21 mouse cellular contexts compared by ENCODE assay signal in genomic region chr9:99009069-99009897, GRCm38 (mm10). TPM values are rescaled to one million over a fixed set of nuclear protein-coding genes. Genes with fewer than 3 reads are reported as not detected.
A peak's percentile ranks its signal among the peaks of the same experiment; 100 is the strongest.
DNase-seq lines count a peak whose midpoint lies in the region; TF ChIP-seq lines count a peak whose summit lies in the region.
"Had no signal": no experiment of that assay in that cellular context is flagged by ENCODE, and none has a peak within 500 bp of the region (broad histone marks: within the 10 kb centered on the region; RNA-seq: fewer than 3 reads in every experiment).

No protein-coding gene starts in this region.

- H3K36me3 ChIP-seq in spleen, adult 2 months (ENCODE audit: control insufficient read depth, insufficient read depth, low read length), result peaks cover 3% of the 10 kb centered on the region; the same call in 1 of the 2 replicates
- peaks cover 22% of the 10 kb centered on the region; the same call in 1 of the 2 replicates for H3K36me3 ChIP-seq in hindbrain, embryonic 10.5 days

- H3K4me3 ChIP-seq in spleen, adult 2 months (ENCODE audit: extremely low read depth, insufficient read depth, insufficient read length), result peak overlapping the region; percentile 39
- no peak overlapping the region for H3K4me3 ChIP-seq in hindbrain, embryonic 10.5 days

- no peak for TF ChIP-seq CTCF in spleen, adult 2 months (IDR thresholded peaks at IDR 0.05; ENCODE audit: extremely low read depth, insufficient read depth, insufficient read length, insufficient replicate concordance)

- peak overlapping the region; percentile 40 for H3K27ac ChIP-seq in spleen, adult 2 months (ENCODE audit: insufficient read depth, low read length)
- H3K27ac ChIP-seq in hindbrain, embryonic 10.5 days, result no peak overlapping the region
- H3K27ac ChIP-seq: liver, embryonic 14.5 days had no signal

- WGBS in spleen, adult 2 months, result 50% methylated on average over 12 of the region's 12 CpGs
- 85% methylated on average over 12 of the region's 12 CpGs for WGBS in hindbrain, embryonic 10.5 days

- H3K27me3 ChIP-seq in spleen, adult 2 months (ENCODE audit: control insufficient read depth, insufficient read depth, low read length), result no peaks in the 10 kb centered on the region
- H3K27me3 ChIP-seq in hindbrain, embryonic 10.5 days (ENCODE audit: insufficient read depth, poor library complexity, severe bottlenecking), result no peaks in the 10 kb centered on the region

- peaks cover 4% of the 10 kb centered on the region; the same call in 1 of the 2 replicates for H3K9me3 ChIP-seq in hindbrain, embryonic 10.5 days

- no peaks in the 10 kb centered on the region for H3K4me1 ChIP-seq in spleen, adult 2 months (ENCODE audit: control insufficient read depth, insufficient read depth, insufficient read length)
- no peaks in the 10 kb centered on the region for H3K4me1 ChIP-seq in hindbrain, embryonic 10.5 days (replicated peaks)

- no peak for TF ChIP-seq POLR2A in spleen, adult 2 months (IDR thresholded peaks at IDR 0.05; ENCODE audit: low read depth, low read length)

- peak; percentile 2 for DNase-seq in gastrocnemius, adult 18-20 months (ENCODE audit: low spot score)
- DNase-seq in gastrocnemius, postnatal 4 days (ENCODE audit: low spot score in 2 of 2), result no peak
- peak in 1 of 2 experiments; percentile 12 for DNase-seq in spleen, adult 2 months (ENCODE audit: low read depth in 1 of 2, low spot score in 2 of 2)
- DNase-seq in spleen, postnatal 14 days (ENCODE audit: low spot score in 2 of 2), result no peak
- peak; percentile 79 for DNase-seq in induced T-regulatory cell, adult 2 months (ENCODE audit: low read depth)
- DNase-seq in hindbrain, embryonic 10.5 days (ENCODE audit: low spot score), result no peak
- DNase-seq in lung, adult 18-20 months, result no peak
- no peak for DNase-seq in adrenal gland, postnatal 25 days
- DNase-seq: cerebellum, adult 18-20 months; gastrocnemius, postnatal 10 days; kidney, adult 18-20 months; kidney, postnatal 36 days; layer of hippocampus, postnatal 36 days; right cerebral cortex, adult 18-20 months; thymus, postnatal 25 days had no signal

RNA-seq across cellular contexts. Expression of gene Faim, which starts 23.1 kb away (rescaled TPM):
- total RNA-seq in gastrocnemius, adult 18-20 months (2021), result 1 to 10 TPM; 1.3 to 2.0 TPM
- total RNA-seq in gastrocnemius, postnatal 4 days (2021), result 1 to 10 TPM; 8.1 to 9.9 TPM
- 2.9 and 4.6 TPM in 2 replicates for polyA plus RNA-seq in spleen, adult 2 months (2012; rRNA removed)
- polyA plus RNA-seq in hindbrain, embryonic 10.5 days (2016; fragmentation: Nextera tagmentation; extraction: Ambion mirVana), result 73.7 and 77.8 TPM in 2 replicates
- 25.5 and 29.5 TPM in 2 replicates for total RNA-seq in adrenal gland, postnatal 25 days (2021)

RNA-seq across cellular contexts. Expression of gene Gm1123, which starts 26.2 kb away (rescaled TPM):
- total RNA-seq in gastrocnemius, adult 18-20 months (2021), result not detected
- total RNA-seq in gastrocnemius, postnatal 4 days (2021), result not detected
- 0.05 TPM in 1 of 2 replicates, not detected in the other for polyA plus RNA-seq in spleen, adult 2 months (2012; rRNA removed)
- not detected in 2 replicates for polyA plus RNA-seq in hindbrain, embryonic 10.5 days (2016; fragmentation: Nextera tagmentation; extraction: Ambion mirVana)
- total RNA-seq in adrenal gland, postnatal 25 days (2021), result not detected in 2 replicates
- total RNA-seq: gastrocnemius, postnatal 10 days; layer of hippocampus, postnatal 36 days; monocyte, adult 5-6 weeks had no signal
- polyA plus RNA-seq: forebrain, embryonic 14.5 days; hindbrain, embryonic 11.5 days; limb, embryonic 11.5 days had no signal

RNA-seq across cellular contexts. Expression of gene Foxl2, which starts 54.2 kb away (rescaled TPM):
- total RNA-seq in gastrocnemius, adult 18-20 months (2021), result under 1 TPM in 1 of 2 experiments, not detected in 1; 0.09 TPM
- total RNA-seq in gastrocnemius, postnatal 4 days (2021), result not detected
- polyA plus RNA-seq in spleen, adult 2 months (2012; rRNA removed), result not detected in 2 replicates
- polyA plus RNA-seq in hindbrain, embryonic 10.5 days (2016; fragmentation: Nextera tagmentation; extraction: Ambion mirVana), result 2.4 and 3.1 TPM in 2 replicates
- not detected in 2 replicates for total RNA-seq in adrenal gland, postnatal 25 days (2021)
- total RNA-seq: gastrocnemius, postnatal 10 days; monocyte, adult 5-6 weeks had no signal
- polyA plus RNA-seq: limb, embryonic 11.5 days; liver, embryonic 14.5 days; stomach, embryonic 14.5 days had no signal

Comparison
In these comparisons a context has a peak if more than half of its experiments do, and no peak if none do; other contexts are left out.
1. DNase-seq: peak in gastrocnemius, adult 18-20 months (single experiment) and induced T-regulatory cell, adult 2 months (single experiment); none in gastrocnemius, postnatal 4 days (0 of 2), spleen, postnatal 14 days (0 of 2), hindbrain, embryonic 10.5 days (single experiment), lung, adult 18-20 months (0 of 2) and adrenal gland, postnatal 25 days (single experiment).